Mouse (Mus musculus): ENCODE results near the gene Aff3.

DNA sequence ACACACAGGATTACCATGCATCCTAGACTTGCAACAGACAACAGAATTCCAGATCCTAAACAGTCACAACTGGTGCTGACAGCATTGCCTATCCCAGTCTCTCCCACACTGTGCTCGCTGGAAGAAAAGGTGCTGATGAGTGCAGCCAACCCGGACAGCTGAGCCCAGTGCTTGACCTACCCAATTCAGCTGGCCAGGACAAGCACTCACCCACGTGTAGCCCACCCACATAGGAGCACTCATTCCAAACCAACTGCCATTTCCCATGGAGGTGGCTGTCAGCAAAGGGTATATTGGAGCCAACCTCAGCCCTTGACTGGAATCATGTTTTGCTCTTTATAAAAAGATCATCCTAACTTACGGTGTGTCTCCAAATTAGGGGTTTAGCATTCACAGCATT is 123.2 kb downstream of the Aff3 start:
- TF ChIP-seq CTCF (IDR thresholded peaks at IDR 0.05) (no peak), POLR2A (IDR thresholded peaks at IDR 0.05; ENCODE audit: insufficient read depth, low read depth, low read length) (no peak)
